ENCODE assay signal across 7 mouse cellular contexts in genomic region chr10:80384115-80384639, GRCm38 (mm10). TPM values are rescaled to one million over a fixed set of nuclear protein-coding genes. Genes with fewer than 3 reads are reported as not detected.
DNase-seq lines count a peak whose midpoint lies in the region; ATAC-seq and TF ChIP-seq lines count a peak whose summit lies in the region.

No protein-coding gene starts in this region.

- peak overlapping the region; percentile 98; the same call in 1 of the 2 replicates for H3K4me2 ChIP-seq in lung, embryonic 15.5 days
- peak overlapping the region; percentile 90 for H3K4me2 ChIP-seq in limb, embryonic 14.5 days (replicated peaks; ENCODE audit: low read depth, low read length, severe bottlenecking)
- H3K4me2 ChIP-seq in neural tube, embryonic 15.5 days, result peak overlapping the region; percentile 98

- DNase-seq in lung, postnatal 25 days (ENCODE audit: low spot score), result no peak
- no peak for DNase-seq in forebrain, embryonic 10.5 days (ENCODE audit: extremely low spot score, low spot score)
- no peak for DNase-seq in limb, embryonic 14.5 days (ENCODE audit: low spot score)
- no peak for DNase-seq in embryo, embryonic 10.5 days (ENCODE audit: low spot score)

- H3K4me1 ChIP-seq in lung, embryonic 15.5 days, result peaks cover 32% of the 10 kb centered on the region
- peaks cover 55% of the 10 kb centered on the region for H3K4me1 ChIP-seq in forebrain, embryonic 10.5 days
- H3K4me1 ChIP-seq in limb, embryonic 14.5 days (ENCODE audit: control insufficient read depth, insufficient read depth, low read length), result peaks cover 23% of the 10 kb centered on the region
- H3K4me1 ChIP-seq in neural tube, embryonic 15.5 days, result peaks cover 54% of the 10 kb centered on the region

- 79% methylated on average over 4 of the region's 4 CpGs for WGBS in lung, embryonic 15.5 days
- WGBS in forebrain, embryonic 10.5 days, result 86% methylated on average over 4 of the region's 4 CpGs
- WGBS in limb, embryonic 14.5 days, result 81% methylated on average over 4 of the region's 4 CpGs
- 86% methylated on average over 4 of the region's 4 CpGs for WGBS in neural tube, embryonic 15.5 days

- H3K27ac ChIP-seq in lung, embryonic 15.5 days, result no peak overlapping the region
- H3K27ac ChIP-seq in forebrain, embryonic 10.5 days, result peak overlapping the region; percentile 95; the same call in 1 of the 2 replicates
- no peak overlapping the region for H3K27ac ChIP-seq in limb, embryonic 14.5 days (replicated peaks; ENCODE audit: low read depth, low read length)
- peak overlapping the region; percentile 92; the same call in 1 of the 2 replicates for H3K27ac ChIP-seq in neural tube, embryonic 15.5 days (replicated peaks)

- no peak overlapping the region for H3K9ac ChIP-seq in lung, embryonic 15.5 days
- no peak overlapping the region for H3K9ac ChIP-seq in limb, embryonic 14.5 days (ENCODE audit: low read depth, low read length, severe bottlenecking)
- H3K9ac ChIP-seq in neural tube, embryonic 15.5 days (replicated peaks), result peak overlapping the region; percentile 98

- no peaks in the 10 kb centered on the region for H3K9me3 ChIP-seq in lung, embryonic 15.5 days
- H3K9me3 ChIP-seq in forebrain, embryonic 10.5 days, result no peaks in the 10 kb centered on the region
- H3K9me3 ChIP-seq in limb, embryonic 14.5 days (ENCODE audit: control insufficient read depth, low read length), result no peaks in the 10 kb centered on the region
- H3K9me3 ChIP-seq in neural tube, embryonic 15.5 days (replicated peaks), result no peaks in the 10 kb centered on the region

- H3K36me3 ChIP-seq in lung, embryonic 15.5 days, result peaks cover 37% of the 10 kb centered on the region
- peaks cover 63% of the 10 kb centered on the region for H3K36me3 ChIP-seq in forebrain, embryonic 10.5 days (replicated peaks)
- H3K36me3 ChIP-seq in limb, embryonic 14.5 days (ENCODE audit: control insufficient read depth, insufficient read depth, low read length), result peaks cover 53% of the 10 kb centered on the region
- H3K36me3 ChIP-seq in neural tube, embryonic 15.5 days, result peaks cover 43% of the 10 kb centered on the region

- H3K4me3 ChIP-seq in lung, embryonic 15.5 days, result no peak overlapping the region
- peak overlapping the region; percentile 95 for H3K4me3 ChIP-seq in forebrain, embryonic 10.5 days
- H3K4me3 ChIP-seq in limb, embryonic 14.5 days (replicated peaks; ENCODE audit: low read length), result peak overlapping the region; percentile 87; the same call in 1 of the 2 replicates
- H3K4me3 ChIP-seq in neural tube, embryonic 15.5 days (replicated peaks), result peak overlapping the region; percentile 59

- no peak for ATAC-seq in lung, embryonic 15.5 days (ENCODE audit: borderline replicate concordance, extremely low read depth, low FRiP score, low TSS enrichment)
- ATAC-seq in limb, embryonic 14.5 days (ENCODE audit: low FRiP score, low read depth), result no peak
- ATAC-seq in neural tube, embryonic 15.5 days (ENCODE audit: low FRiP score), result no peak
- no peak for ATAC-seq in activated CD4-positive, CD25-positive, alpha-beta regulatory T cell, adult 4 months

- H3K27me3 ChIP-seq in lung, embryonic 15.5 days, result no peaks in the 10 kb centered on the region
- H3K27me3 ChIP-seq in forebrain, embryonic 10.5 days (ENCODE audit: poor library complexity, severe bottlenecking), result no peaks in the 10 kb centered on the region
- H3K27me3 ChIP-seq in limb, embryonic 14.5 days (ENCODE audit: control insufficient read depth, insufficient read depth, low read length), result no peaks in the 10 kb centered on the region
- H3K27me3 ChIP-seq in neural tube, embryonic 15.5 days (replicated peaks), result no peaks in the 10 kb centered on the region

- TF ChIP-seq POLR2A in limb, embryonic 14.5 days (IDR thresholded peaks at IDR 0.05; ENCODE audit: borderline replicate concordance, extremely low read depth, insufficient read depth, insufficient read length), result no peak

RNA-seq across cellular contexts. Expression of gene Mex3d, which starts 3.3 kb away (rescaled TPM):
- polyA plus RNA-seq in lung, embryonic 15.5 days (2015; fragmentation: Nextera tagmentation; extraction: Ambion mirVana), result 7.9 and 9.6 TPM in 2 replicates
- 6.8 and 7.0 TPM in 2 replicates for polyA plus RNA-seq in forebrain, embryonic 10.5 days (2016; fragmentation: Nextera tagmentation; extraction: Ambion mirVana)
- polyA plus RNA-seq in limb, embryonic 14.5 days (2012; rRNA removed), result 44.0 and 60.0 TPM in 2 replicates
- 8.2 and 9.0 TPM in 2 replicates for polyA plus RNA-seq in limb, embryonic 14.5 days (2014; fragmentation: Nextera tagmentation; extraction: Ambion mirVana)
- polyA plus RNA-seq in neural tube, embryonic 15.5 days (2015; fragmentation: Nextera tagmentation; extraction: Ambion mirVana), result 9.1 and 14.0 TPM in 2 replicates
- polyA plus RNA-seq in activated CD4-positive, CD25-positive, alpha-beta regulatory T cell, adult 4 months (2017; shearing (Covaris generic)), result 1 to 10 TPM in 1 of 2 experiments, under 1 TPM in 1; 0.62 to 1.2 TPM

RNA-seq across cellular contexts. Expression of gene Mbd3, which starts 15.2 kb away (rescaled TPM):
- 276 and 277 TPM in 2 replicates for polyA plus RNA-seq in lung, embryonic 15.5 days (2015; fragmentation: Nextera tagmentation; extraction: Ambion mirVana)
- polyA plus RNA-seq in forebrain, embryonic 10.5 days (2016; fragmentation: Nextera tagmentation; extraction: Ambion mirVana), result 343 and 346 TPM in 2 replicates
- polyA plus RNA-seq in limb, embryonic 14.5 days (2012; rRNA removed), result 267 and 270 TPM in 2 replicates
- polyA plus RNA-seq in limb, embryonic 14.5 days (2014; fragmentation: Nextera tagmentation; extraction: Ambion mirVana), result 196 and 214 TPM in 2 replicates
- polyA plus RNA-seq in neural tube, embryonic 15.5 days (2015; fragmentation: Nextera tagmentation; extraction: Ambion mirVana), result 195 and 209 TPM in 2 replicates
- 10 to 100 TPM; 23.6 to 32.0 TPM for polyA plus RNA-seq in activated CD4-positive, CD25-positive, alpha-beta regulatory T cell, adult 4 months (2017; shearing (Covaris generic))

RNA-seq across cellular contexts. Expression of gene Uqcr11, which starts 22.5 kb away (rescaled TPM):
- 628 and 681 TPM in 2 replicates for polyA plus RNA-seq in lung, embryonic 15.5 days (2015; fragmentation: Nextera tagmentation; extraction: Ambion mirVana)
- 625 and 631 TPM in 2 replicates for polyA plus RNA-seq in forebrain, embryonic 10.5 days (2016; fragmentation: Nextera tagmentation; extraction: Ambion mirVana)
- polyA plus RNA-seq in limb, embryonic 14.5 days (2012; rRNA removed), result 572 and 718 TPM in 2 replicates
- polyA plus RNA-seq in limb, embryonic 14.5 days (2014; fragmentation: Nextera tagmentation; extraction: Ambion mirVana), result 617 and 707 TPM in 2 replicates
- polyA plus RNA-seq in neural tube, embryonic 15.5 days (2015; fragmentation: Nextera tagmentation; extraction: Ambion mirVana), result 731 and 790 TPM in 2 replicates
- 100 to 1,000 TPM; 327 to 363 TPM for polyA plus RNA-seq in activated CD4-positive, CD25-positive, alpha-beta regulatory T cell, adult 4 months (2017; shearing (Covaris generic))

RNA-seq across cellular contexts. Expression of gene Plk5, which starts 27.9 kb away (rescaled TPM):
- 0.74 and 1.0 TPM in 2 replicates for polyA plus RNA-seq in lung, embryonic 15.5 days (2015; fragmentation: Nextera tagmentation; extraction: Ambion mirVana)
- polyA plus RNA-seq in forebrain, embryonic 10.5 days (2016; fragmentation: Nextera tagmentation; extraction: Ambion mirVana), result 0.43 and 0.71 TPM in 2 replicates
- 1.8 and 1.9 TPM in 2 replicates for polyA plus RNA-seq in limb, embryonic 14.5 days (2012; rRNA removed)
- polyA plus RNA-seq in limb, embryonic 14.5 days (2014; fragmentation: Nextera tagmentation; extraction: Ambion mirVana), result 0.48 and 0.88 TPM in 2 replicates
- 3.9 and 6.1 TPM in 2 replicates for polyA plus RNA-seq in neural tube, embryonic 15.5 days (2015; fragmentation: Nextera tagmentation; extraction: Ambion mirVana)
- not detected for polyA plus RNA-seq in activated CD4-positive, CD25-positive, alpha-beta regulatory T cell, adult 4 months (2017; shearing (Covaris generic))

RNA-seq across cellular contexts. Expression of gene Adamtsl5, which starts 36.0 kb away (rescaled TPM):
- polyA plus RNA-seq in lung, embryonic 15.5 days (2015; fragmentation: Nextera tagmentation; extraction: Ambion mirVana), result 2.5 and 3.4 TPM in 2 replicates
- 0.27 and 0.54 TPM in 2 replicates for polyA plus RNA-seq in forebrain, embryonic 10.5 days (2016; fragmentation: Nextera tagmentation; extraction: Ambion mirVana)
- 16.5 and 21.9 TPM in 2 replicates for polyA plus RNA-seq in limb, embryonic 14.5 days (2012; rRNA removed)
- 6.5 and 6.7 TPM in 2 replicates for polyA plus RNA-seq in limb, embryonic 14.5 days (2014; fragmentation: Nextera tagmentation; extraction: Ambion mirVana)
- polyA plus RNA-seq in neural tube, embryonic 15.5 days (2015; fragmentation: Nextera tagmentation; extraction: Ambion mirVana), result 1.6 and 3.6 TPM in 2 replicates
- polyA plus RNA-seq in activated CD4-positive, CD25-positive, alpha-beta regulatory T cell, adult 4 months (2017; shearing (Covaris generic)), result not detected

Comparison
In these comparisons a context has a peak if more than half of its experiments do, and no peak if none do; other contexts are left out.
1. H3K27ac ChIP-seq: peak in forebrain, embryonic 10.5 days (single experiment) and neural tube, embryonic 15.5 days (single experiment); none in lung, embryonic 15.5 days (single experiment) and limb, embryonic 14.5 days (single experiment).
2. Peak in every context shown above with its lines, with median percentiles within 50 percentile points of each other: H3K4me2 ChIP-seq.